Comparison of ENCODE assay signal across 16 mouse cellular contexts in the genomic region with DNA sequence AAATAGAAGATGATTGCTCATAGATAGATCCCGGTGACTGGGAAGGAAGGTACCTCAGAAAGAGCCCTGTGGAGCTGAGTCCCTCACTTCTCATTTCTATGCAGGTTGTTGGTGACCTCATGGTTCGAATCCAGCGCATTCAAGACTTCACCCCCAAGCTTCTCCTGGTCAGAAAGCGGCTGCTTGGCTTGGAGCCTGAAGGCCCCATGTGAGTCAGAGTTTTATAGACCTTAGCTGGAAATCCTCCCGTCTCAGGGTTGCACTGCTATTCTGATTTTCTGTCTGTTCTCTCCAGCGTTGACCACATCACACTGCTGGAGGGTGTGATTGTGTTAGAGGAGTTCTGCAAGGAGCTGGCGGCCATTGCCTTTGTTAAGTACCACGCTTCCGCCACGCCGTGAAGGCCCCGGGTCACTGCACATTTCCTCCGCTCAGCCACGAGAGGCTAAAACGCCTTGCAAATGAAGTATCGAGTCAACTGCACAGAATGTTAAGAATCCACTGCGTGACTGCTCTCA.
"Had no signal": no experiment of that assay in that cellular context is flagged by ENCODE, and none has a peak within 500 bp of the region (broad histone marks: within the 10 kb centered on the region; RNA-seq: fewer than 3 reads in every experiment).

No protein-coding gene starts in this region.

- DNase-seq: kidney, postnatal 25 days; lung, embryonic 14.5 days; lung, postnatal 14 days; retina, postnatal 1 day; right cerebral cortex, postnatal 4 days; spleen, adult 18-20 months; thymus, adult 18-20 months; thymus, postnatal 14 days had no signal

- H3K27me3 ChIP-seq: limb, embryonic 15.5 days; liver, embryonic 12.5 days; megakaryocyte, embryonic 14.5 days; neural tube, embryonic 13.5 days had no signal

- H3K4me2 ChIP-seq: limb, embryonic 15.5 days; liver, embryonic 12.5 days; lung, embryonic 14.5 days; midbrain, embryonic 11.5 days; neural tube, embryonic 13.5 days had no signal

- H3K9ac ChIP-seq: limb, embryonic 15.5 days; liver, embryonic 12.5 days; lung, embryonic 14.5 days; neural tube, embryonic 13.5 days had no signal

- ATAC-seq: liver, embryonic 12.5 days; midbrain, embryonic 16.5 days had no signal

- H3K4me3 ChIP-seq: left cerebral cortex, adult 2 months; limb, embryonic 15.5 days; liver, embryonic 12.5 days; megakaryocyte, embryonic 14.5 days; neural tube, embryonic 13.5 days had no signal

- H3K9me3 ChIP-seq: limb, embryonic 15.5 days; liver, embryonic 12.5 days; megakaryocyte, embryonic 14.5 days; neural tube, embryonic 13.5 days had no signal

- H3K27ac ChIP-seq: left cerebral cortex, adult 2 months; limb, embryonic 15.5 days; liver, embryonic 12.5 days; macrophage; neural tube, embryonic 13.5 days had no signal

- H3K4me1 ChIP-seq: limb, embryonic 15.5 days; liver, embryonic 12.5 days; neural tube, embryonic 13.5 days had no signal
